Mouse (Mus musculus) midbrain, embryonic 14.5 days (tissue): ENCODE results near the gene Mdp1. TPM values are rescaled to one million over a fixed set of nuclear protein-coding genes. Genes with fewer than 3 reads are reported as not detected.
A peak's percentile ranks its signal among the peaks of the same experiment; 100 is the strongest.

ENCODE experiments used
- ATAC-seq: fragments of 200-750 bp; cut with Nextera tagmentation; 2 replicates; pipeline ENCODE4 v1.8.0; 2017; ENCODE audit warnings: moderate number of reproducible peaks, moderate library complexity; ENCODE audit not compliant: low FRiP score, low TSS enrichment
- DNase-seq: peaks from one replicate; pipeline ENCODE4 v3.0.0-alpha.2; 2015
- H3K27ac ChIP-seq: fragments of 300-500 bp; sonication (generic); replicated peaks from 2 replicates; pipeline ENCODE4 v1.5.1; 2014; ENCODE audit warnings: mild to moderate bottlenecking, low read depth, low read length, moderate library complexity
- H3K27me3 ChIP-seq: fragments of 300-500 bp; sonication (generic); 2 replicates; pipeline ENCODE4 v1.6.1; 2014; ENCODE audit warnings: low read length, control low read depth, mixed read lengths; ENCODE audit not compliant: control insufficient read depth, insufficient read depth
- H3K36me3 ChIP-seq: fragments of 300-500 bp; sonication (generic); 2 replicates; pipeline ENCODE4 v1.6.1; 2014; ENCODE audit warnings: low read length, control low read depth; ENCODE audit not compliant: control insufficient read depth, insufficient read depth
- H3K4me1 ChIP-seq: fragments of 300-500 bp; sonication (generic); 2 replicates; pipeline ENCODE4 v1.6.1; 2014; ENCODE audit warnings: mild to moderate bottlenecking, antibody characterized with exemption, low read length, control low read depth; ENCODE audit not compliant: control insufficient read depth, insufficient read depth
- H3K4me2 ChIP-seq: fragments of 300-500 bp; sonication (generic); 2 replicates; pipeline ENCODE4 v1.6.1; 2014; ENCODE audit warnings: mild to moderate bottlenecking, low read length, moderate library complexity
- H3K4me3 ChIP-seq: fragments of 300-500 bp; sonication (generic); replicated peaks from 2 replicates; pipeline ENCODE4 v1.5.1; 2014; ENCODE audit warnings: low read depth, low read length
- H3K9ac ChIP-seq: fragments of 300-500 bp; sonication (generic); replicated peaks from 2 replicates; pipeline ENCODE4 v1.6.1; 2014; ENCODE audit warnings: mild to moderate bottlenecking, low read length, moderate library complexity
- H3K9me3 ChIP-seq: fragments of 300-500 bp; sonication (generic); 2 replicates; pipeline ENCODE4 v1.6.1; 2016; ENCODE audit warnings: low read length, control low read depth, mixed read lengths; ENCODE audit not compliant: control insufficient read depth
- WGBS: fragments of 180-500 bp; shearing (Covaris S2); extraction: QIAGEN DNeasy Blood & Tissue Kit; methylation state at CpG from one replicate; pipeline ENCODE4 v1.1.7; 2014; 5-methylcytosine and 5-hydroxymethylcytosine counted together
- polyA plus RNA-seq: library from polyadenylated mRNA; unstranded; fragments of >200 nt; fragmentation: Nextera tagmentation; extraction: Ambion mirVana; gene quantifications from 2 replicates; pipeline ENCODE4 v1.2.1, GENCODE M21; 2014

The Mdp1 gene
- polyA plus RNA-seq, 1 experiment from 2014 or later: 74.8 TPM

GRCm38 (mm10) chr14:55681160-55682117 is 21.1 kb upstream of the Mdp1 start, which contains the start of gene Tinf2:
Gene Tinf2 (minus strand): TSS chr14:55681820.
- ATAC-seq: peak; percentile 99
- WGBS: under 1% methylated on average over 66 of the region's 66 CpGs
- Histone ChIP-seq H3K27ac (peak within 1 kb of the TSS; percentile 66), H3K9me3 (no peaks in the 10 kb centered on the region), H3K9ac (peak within 1 kb of the TSS; percentile 63), H3K4me3 (peak within 1 kb of the TSS; percentile 77), H3K4me1 (peaks cover 6% of the 10 kb centered on the region), H3K27me3 (no peaks in the 10 kb centered on the region), H3K4me2 (peak within 1 kb of the TSS; percentile 96), H3K36me3 (peaks cover 42% of the 10 kb centered on the region)
- peak; percentile 99 for DNase-seq

DNA sequence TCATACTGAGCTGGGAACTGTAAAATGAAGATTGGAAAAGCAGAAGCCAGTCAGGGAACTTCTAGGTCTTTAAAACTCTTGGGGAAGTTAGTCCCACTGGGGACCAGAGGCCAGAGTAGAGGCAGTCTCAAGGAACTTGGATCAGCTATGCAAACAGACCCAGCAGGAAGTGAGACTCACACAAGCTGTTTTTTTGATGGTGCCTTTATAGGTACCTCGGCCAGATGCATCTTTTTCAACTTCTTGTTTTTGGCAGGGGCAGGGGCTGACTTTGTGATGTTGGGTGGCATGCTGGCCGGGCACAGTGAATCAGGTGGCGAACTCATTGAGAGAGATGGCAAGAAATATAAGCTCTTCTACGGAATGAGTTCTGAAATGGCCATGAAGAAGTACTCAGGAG is 17.3 kb upstream of the Mdp1 start:
- H3K9ac ChIP-seq: no peak overlapping the region
- no peaks in the 10 kb centered on the region for H3K27me3 ChIP-seq
- no peak for ATAC-seq
- DNase-seq: no peak
- WGBS: 87% methylated on average over 4 of the region's 4 CpGs
- H3K4me2 ChIP-seq: no peak overlapping the region
- H3K27ac ChIP-seq: no peak overlapping the region
- no peaks in the 10 kb centered on the region for H3K9me3 ChIP-seq
- H3K36me3 ChIP-seq: peaks cover 56% of the 10 kb centered on the region
- H3K4me1 ChIP-seq: peaks cover 10% of the 10 kb centered on the region
- H3K4me3 ChIP-seq: no peak overlapping the region

DNA sequence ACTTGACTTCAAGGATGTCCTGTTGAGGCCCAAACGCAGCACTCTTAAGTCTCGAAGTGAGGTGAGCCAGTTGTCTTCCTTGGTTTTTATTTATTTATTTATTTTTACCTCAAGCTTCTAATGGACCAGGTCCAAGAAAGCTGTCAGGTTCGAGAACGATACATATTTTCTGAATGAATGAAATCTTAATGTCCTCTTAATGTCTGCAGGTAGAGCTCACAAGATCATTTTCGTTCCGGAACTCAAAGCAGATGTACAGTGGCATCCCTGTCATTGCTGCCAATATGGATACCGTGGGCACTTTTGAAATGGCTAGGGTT is 12.4 kb upstream of the Mdp1 start:
- Histone ChIP-seq H3K36me3 (peaks cover 27% of the 10 kb centered on the region), H3K9ac (peak overlapping the region; percentile 34; the same call in 1 of the 2 replicates), H3K4me2 (peak overlapping the region; percentile 97), H3K27me3 (no peaks in the 10 kb centered on the region), H3K4me3 (peak overlapping the region; percentile 51), H3K27ac (no peak overlapping the region), H3K4me1 (peaks cover 14% of the 10 kb centered on the region), H3K9me3 (no peaks in the 10 kb centered on the region)
- DNase-seq (no peak), ATAC-seq (no peak)
- 84% methylated on average over 7 of the region's 7 CpGs for WGBS

DNA sequence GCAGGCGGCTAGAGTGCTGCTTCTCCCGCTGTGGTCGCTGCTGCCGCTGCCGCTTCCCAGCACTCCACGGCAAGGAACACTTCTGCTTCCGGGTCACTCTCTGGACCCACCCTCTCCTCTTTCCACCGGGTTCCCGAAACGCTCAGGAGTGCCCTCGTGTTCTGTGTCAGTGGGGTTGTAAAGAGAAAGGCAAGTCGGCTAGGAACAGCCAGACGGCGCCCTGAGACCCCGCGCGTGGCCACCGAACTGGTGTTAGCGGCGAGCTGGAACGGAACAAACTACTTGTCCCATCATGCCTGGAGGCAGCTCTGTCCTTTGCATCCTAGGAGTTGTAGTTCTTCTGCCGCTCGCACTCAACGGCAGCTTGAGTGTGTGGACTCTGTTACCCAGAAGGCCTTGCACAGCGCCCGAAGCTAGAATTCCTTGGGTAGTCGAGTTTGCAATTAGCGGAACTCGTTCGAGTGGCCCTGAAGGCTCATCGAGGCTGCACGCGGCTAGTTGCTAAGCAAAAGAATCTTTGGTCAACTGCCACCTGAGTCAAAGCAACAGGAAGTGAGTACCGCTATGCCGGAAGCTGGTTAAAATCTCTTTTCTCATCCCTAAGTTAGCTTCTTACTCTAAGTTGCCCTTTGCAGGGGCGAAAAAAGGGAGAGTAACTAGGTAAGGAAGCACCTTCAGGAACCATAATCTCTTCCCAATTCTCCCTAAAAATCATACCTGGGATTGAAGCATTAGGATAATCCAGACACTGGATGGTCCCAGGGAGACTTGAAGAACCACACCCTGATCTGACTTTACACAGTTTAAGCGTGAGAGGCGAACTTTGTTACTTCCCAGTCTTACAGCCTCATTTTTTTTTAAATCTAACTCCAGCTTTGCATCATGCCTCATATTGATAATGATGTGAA is 11.8 kb upstream of the Mdp1 start, which contains the start of the genes Gmpr2 and Nedd8:
Gene Gmpr2, plus strand, starts transcription at position 109 of the 908 bp plus-strand sequence.
Gene Nedd8, minus strand, starts transcription at position 292 of the 908 bp plus-strand sequence.
- peak; percentile 96 for DNase-seq
- H3K4me1 ChIP-seq: peaks cover 14% of the 10 kb centered on the region
- H3K4me2 ChIP-seq: peak within 1 kb of the TSS; percentile 97
- H3K9me3 ChIP-seq: no peaks in the 10 kb centered on the region
- ATAC-seq: peak; percentile 97
- H3K36me3 ChIP-seq: peaks cover 21% of the 10 kb centered on the region
- H3K27me3 ChIP-seq: no peaks in the 10 kb centered on the region
- H3K9ac ChIP-seq: peak within 1 kb of the TSS; percentile 70
- WGBS: 1% methylated on average over 38 of the region's 38 CpGs
- H3K4me3 ChIP-seq: peak within 1 kb of the TSS; percentile 51
- peak within 1 kb of the TSS; percentile 86 for H3K27ac ChIP-seq

GRCm38 (mm10) chr14:55671486-55671832 is 11.2 kb upstream of the Mdp1 start:
- H3K27me3 ChIP-seq: no peaks in the 10 kb centered on the region
- H3K36me3 ChIP-seq: peaks cover 20% of the 10 kb centered on the region
- peak; percentile 52; the same call in 1 of the 2 replicates for ATAC-seq
- peaks cover 14% of the 10 kb centered on the region for H3K4me1 ChIP-seq
- H3K27ac ChIP-seq: peak overlapping the region; percentile 86
- peak overlapping the region; percentile 51 for H3K4me3 ChIP-seq
- DNase-seq: no peak
- H3K9ac ChIP-seq: peak overlapping the region; percentile 70
- WGBS: under 1% methylated on average over 12 of the region's 12 CpGs
- no peaks in the 10 kb centered on the region for H3K9me3 ChIP-seq
- H3K4me2 ChIP-seq: peak overlapping the region; percentile 97

DNA sequence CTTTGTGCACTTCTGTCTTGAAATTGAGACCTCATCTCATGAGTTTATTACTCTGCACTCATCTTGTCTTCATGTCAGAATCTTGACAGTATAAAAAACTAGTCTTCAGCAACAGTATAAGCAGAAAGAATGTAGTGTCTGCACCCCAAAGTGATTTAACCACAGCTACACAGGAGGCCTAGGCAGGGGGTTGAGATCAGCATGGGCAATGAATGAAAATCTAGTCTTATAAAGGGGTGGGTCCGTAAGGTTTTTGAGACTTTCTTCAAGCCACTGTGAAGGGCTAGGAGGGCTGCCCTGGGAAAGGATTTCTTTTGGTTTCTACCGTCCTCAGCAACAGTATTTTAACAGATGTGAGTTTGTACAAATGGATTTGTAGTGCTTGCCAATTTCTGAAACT is 328 bp upstream of the Mdp1 start:
- no peak overlapping the region for H3K27ac ChIP-seq
- no peak overlapping the region for H3K9ac ChIP-seq
- WGBS: 45% methylated on average over 2 of the region's 2 CpGs
- H3K4me2 ChIP-seq: peak overlapping the region; percentile 57
- H3K9me3 ChIP-seq: no peaks in the 10 kb centered on the region
- peak overlapping the region; percentile 64 for H3K4me3 ChIP-seq
- ATAC-seq (peak; percentile 6; the same call in 1 of the 2 replicates), DNase-seq (no peak)
- peaks cover 7% of the 10 kb centered on the region; the same call in 1 of the 2 replicates for H3K4me1 ChIP-seq
- H3K27me3 ChIP-seq: no peaks in the 10 kb centered on the region
- H3K36me3 ChIP-seq: peaks cover 39% of the 10 kb centered on the region

DNA sequence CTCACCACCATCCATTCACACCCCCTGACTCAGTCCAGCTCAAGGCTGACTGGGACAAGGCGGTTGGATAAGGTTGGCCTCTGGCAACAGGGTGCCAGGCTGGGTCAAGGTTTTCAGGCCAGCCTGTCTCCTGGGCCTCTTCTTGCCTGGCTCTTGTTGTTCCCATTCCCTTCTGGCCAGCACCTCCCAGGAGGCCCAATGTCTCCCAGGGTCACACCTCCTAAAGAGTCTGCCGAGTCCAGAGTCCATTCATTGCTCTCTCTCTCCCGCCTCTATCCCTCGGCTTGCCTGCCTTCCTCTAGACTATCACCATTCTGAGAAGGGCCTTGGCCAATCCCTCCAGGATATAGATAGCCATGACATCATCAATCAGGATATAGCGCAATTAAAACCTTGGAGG is 2.3 kb downstream of the Mdp1 start:
- WGBS: 95% methylated on average over 5 of the region's 5 CpGs

GRCm38 (mm10) chr14:55656935-55657334 is 3.4 kb downstream of the Mdp1 start:
- WGBS: 93% methylated on average over 3 of the region's 3 CpGs
- Histone ChIP-seq H3K27ac (no peak overlapping the region), H3K9me3 (no peaks in the 10 kb centered on the region), H3K36me3 (peaks cover 24% of the 10 kb centered on the region), H3K4me2 (no peak overlapping the region), H3K4me3 (no peak overlapping the region), H3K27me3 (no peaks in the 10 kb centered on the region), H3K4me1 (peaks cover 7% of the 10 kb centered on the region; the same call in 1 of the 2 replicates), H3K9ac (no peak overlapping the region)
- no peak for DNase-seq
- no peak for ATAC-seq

More for the DNA sequence above, 2.3 kb downstream of the Mdp1 start:
- Histone ChIP-seq H3K9ac (no peak overlapping the region), H3K27me3 (no peaks in the 10 kb centered on the region), H3K4me2 (no peak overlapping the region), H3K27ac (no peak overlapping the region), H3K36me3 (peaks cover 30% of the 10 kb centered on the region), H3K4me3 (no peak overlapping the region), H3K4me1 (peaks cover 7% of the 10 kb centered on the region; the same call in 1 of the 2 replicates), H3K9me3 (no peaks in the 10 kb centered on the region)
- DNase-seq (no peak), ATAC-seq (no peak)
